Mouse (Mus musculus) liver, postnatal 0 days (tissue): Measurements from ENCODE around the gene Spsb3.

Experiments used
- CTCF ChIP-seq: sonication (generic); IDR thresholded peaks from 2 replicates; pipeline ENCODE4 v1.5.1; 2016; ENCODE audit warnings: antibody characterized with exemption, low read depth
- EP300 ChIP-seq: IDR thresholded peaks from 2 replicates; pipeline ENCODE4 v1.6.1; 2016; ENCODE audit warnings: antibody characterized with exemption, low read depth, mild to moderate bottlenecking

- TF ChIP-seq CTCF: no peak
- no peak for TF ChIP-seq EP300
Measured at GRCm38 (mm10) chr17:24886932-24887271, 459 bp downstream of the Spsb3 start.
